Mouse (Mus musculus) liver, postnatal 0 days (tissue): ENCODE measurements around the gene Dctn2. TPM values are rescaled to one million over a fixed set of nuclear protein-coding genes. Genes with fewer than 3 reads are reported as not detected.

Experiments
- ATAC-seq: fragments of 200-750 bp; cut with Nextera tagmentation; 2 replicates; pipeline ENCODE4 v1.8.0; 2017; ENCODE audit warnings: mild to moderate bottlenecking, moderate library complexity
- DNase-seq: peaks from one replicate; pipeline ENCODE4 v3.0.0-alpha.2; 2016
- H3K27ac ChIP-seq: fragments of 300-500 bp; sonication (generic); 2 replicates; pipeline ENCODE4 v1.5.1; 2014; ENCODE audit warnings: antibody characterized with exemption, moderate library complexity, mild to moderate bottlenecking, low read depth
- H3K27me3 ChIP-seq: fragments of 300-500 bp; sonication (generic); 2 replicates; pipeline ENCODE4 v1.6.1; 2014; ENCODE audit warnings: low read length, control low read depth, mixed read lengths; ENCODE audit not compliant: insufficient read depth
- H3K36me3 ChIP-seq: fragments of 300-500 bp; sonication (generic); replicated peaks from 2 replicates; pipeline ENCODE4 v1.6.1; 2014; ENCODE audit warnings: mild to moderate bottlenecking, control low read depth, low read length, moderate library complexity, mixed read lengths; ENCODE audit not compliant: insufficient read depth
- H3K4me1 ChIP-seq: fragments of 300-500 bp; sonication (generic); 2 replicates; pipeline ENCODE4 v1.6.1; 2014; ENCODE audit warnings: antibody characterized with exemption, mild to moderate bottlenecking, control low read depth; ENCODE audit not compliant: insufficient read depth
- H3K4me2 ChIP-seq: fragments of 300-500 bp; sonication (generic); 2 replicates; pipeline ENCODE4 v1.6.1; 2014; ENCODE audit warnings: low read depth, mild to moderate bottlenecking, low read length, moderate library complexity, mixed read lengths
- H3K4me3 ChIP-seq: fragments of 300-500 bp; sonication (generic); 2 replicates; pipeline ENCODE4 v1.5.1; 2014; ENCODE audit warnings: low read depth, low read length
- H3K9ac ChIP-seq: fragments of 300-500 bp; sonication (generic); replicated peaks from 2 replicates; pipeline ENCODE4 v1.6.1; 2014; ENCODE audit warnings: mild to moderate bottlenecking, moderate library complexity
- H3K9me3 ChIP-seq: fragments of 300-500 bp; sonication (generic); 2 replicates; pipeline ENCODE4 v1.6.1; 2016; ENCODE audit warnings: mild to moderate bottlenecking, control low read depth, low read length, mixed read lengths
- CTCF ChIP-seq: sonication (generic); IDR thresholded peaks from 2 replicates; pipeline ENCODE4 v1.5.1; 2016; ENCODE audit warnings: antibody characterized with exemption, low read depth
- EP300 ChIP-seq: IDR thresholded peaks from 2 replicates; pipeline ENCODE4 v1.6.1; 2016; ENCODE audit warnings: antibody characterized with exemption, low read depth, mild to moderate bottlenecking
- WGBS: fragments of 180-500 bp; shearing (Covaris S2); extraction: QIAGEN DNeasy Blood & Tissue Kit; methylation state at CpG from one replicate; pipeline ENCODE4 v1.1.7; 2014; ENCODE audit not compliant: insufficient replicate concordance; 5-methylcytosine and 5-hydroxymethylcytosine counted together
- polyA plus RNA-seq: library from polyadenylated mRNA; unstranded; fragments of >200 nt; fragmentation: Nextera tagmentation; extraction: Ambion mirVana; gene quantifications from 2 replicates; pipeline ENCODE4 v1.2.1, GENCODE M21; 2015

The Dctn2 gene
- polyA plus RNA-seq, 1 experiment from 2014 or later: 65.3 TPM

DNA sequence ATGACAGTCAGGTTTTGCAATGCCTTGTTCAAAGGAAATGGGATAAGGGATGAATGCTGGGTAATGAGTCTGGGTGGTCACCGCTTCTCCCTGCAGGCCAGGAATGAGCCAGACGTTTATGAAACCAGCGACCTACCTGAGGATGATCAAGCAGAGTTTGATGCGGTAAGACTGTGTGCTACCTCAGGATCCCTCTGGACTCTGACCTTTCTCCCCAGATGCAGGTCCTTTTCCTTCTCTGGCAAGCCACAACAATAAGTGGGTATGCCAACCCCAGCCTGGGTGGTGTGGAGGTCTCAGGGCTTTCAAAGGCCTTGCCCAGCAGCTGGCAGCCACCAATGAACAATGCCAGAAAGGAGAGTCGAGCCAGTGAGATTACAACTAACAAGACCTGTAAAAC, 1.1 kb downstream of the Dctn2 start:
- Histone ChIP-seq H3K4me3 (peak overlapping the region; percentile 97), H3K27ac (peak overlapping the region; percentile 31; the same call in 1 of the 2 replicates), H3K9me3 (no peaks in the 10 kb centered on the region), H3K36me3 (peaks cover 29% of the 10 kb centered on the region), H3K9ac (no peak overlapping the region), H3K4me1 (peaks cover 20% of the 10 kb centered on the region), H3K27me3 (peaks cover 15% of the 10 kb centered on the region), H3K4me2 (peak overlapping the region; percentile 89)
- 67% methylated on average over 5 of the region's 5 CpGs for WGBS
- TF ChIP-seq CTCF (no peak), EP300 (no peak)
- no peak for DNase-seq
- ATAC-seq: no peak

DNA sequence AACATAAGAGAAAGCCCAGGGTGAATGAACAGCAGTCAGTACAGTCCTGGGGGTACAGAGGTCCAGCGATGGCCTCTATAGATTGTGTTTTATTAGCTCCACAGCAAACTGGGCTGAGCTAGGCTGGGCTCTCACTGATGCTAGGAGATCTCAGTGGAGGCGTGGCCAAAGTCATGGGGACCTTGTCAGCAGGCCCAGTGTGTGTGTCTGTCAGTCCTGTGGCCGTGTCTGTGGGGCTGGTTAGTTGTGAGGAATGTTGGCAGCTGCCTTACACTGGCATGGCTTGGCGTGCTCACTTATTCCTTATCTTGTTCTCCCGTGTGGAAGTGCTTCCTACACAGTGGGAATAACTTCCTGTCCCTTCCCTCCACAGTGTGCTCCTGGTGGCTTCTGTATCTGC, 2.2 kb downstream of the Dctn2 start:
- Histone ChIP-seq H3K27ac (no peak overlapping the region), H3K9ac (no peak overlapping the region), H3K36me3 (peaks cover 38% of the 10 kb centered on the region), H3K9me3 (no peaks in the 10 kb centered on the region), H3K4me3 (no peak overlapping the region), H3K4me2 (no peak overlapping the region), H3K27me3 (0 out of 2 replicates have a peak, but pooled peaks cover 5% of the 10 kb centered on the region), H3K4me1 (peaks cover 11% of the 10 kb centered on the region)
- DNase-seq (no peak), ATAC-seq (no peak)
- 69% methylated on average over 5 of the region's 5 CpGs for WGBS
- TF ChIP-seq CTCF (no peak), EP300 (no peak)

DNA sequence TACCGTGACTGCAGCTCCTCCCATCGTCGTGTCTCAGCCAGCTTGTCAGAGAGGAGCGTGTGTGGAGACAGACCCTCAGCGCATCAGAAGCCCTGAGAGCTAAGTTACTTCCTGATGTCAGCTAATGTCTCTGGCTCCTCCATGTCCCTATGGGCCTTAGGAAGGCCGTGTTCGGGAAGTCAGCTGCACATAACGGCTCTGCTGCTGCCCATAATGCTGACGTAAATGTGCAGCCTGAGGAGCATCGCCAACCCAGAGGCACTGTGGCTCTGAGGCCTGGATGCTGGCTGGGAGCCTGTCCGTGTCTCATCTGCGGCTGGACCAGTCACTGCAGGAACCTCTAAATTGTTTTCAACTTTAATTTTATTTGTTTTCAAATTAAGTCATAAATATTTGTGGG, 2.9 kb downstream of the Dctn2 start:
- DNase-seq (no peak), ATAC-seq (no peak)
- TF ChIP-seq EP300 (no peak), CTCF (no peak)
- 84% methylated on average over 12 of the region's 12 CpGs for WGBS
- H3K9me3 ChIP-seq: no peaks in the 10 kb centered on the region
- no peak overlapping the region for H3K9ac ChIP-seq
- H3K4me1 ChIP-seq: peaks cover 13% of the 10 kb centered on the region
- H3K36me3 ChIP-seq: peaks cover 39% of the 10 kb centered on the region
- no peak overlapping the region for H3K27ac ChIP-seq
- H3K4me2 ChIP-seq: no peak overlapping the region
- no peaks in the 10 kb centered on the region for H3K27me3 ChIP-seq
- no peak overlapping the region for H3K4me3 ChIP-seq

DNA sequence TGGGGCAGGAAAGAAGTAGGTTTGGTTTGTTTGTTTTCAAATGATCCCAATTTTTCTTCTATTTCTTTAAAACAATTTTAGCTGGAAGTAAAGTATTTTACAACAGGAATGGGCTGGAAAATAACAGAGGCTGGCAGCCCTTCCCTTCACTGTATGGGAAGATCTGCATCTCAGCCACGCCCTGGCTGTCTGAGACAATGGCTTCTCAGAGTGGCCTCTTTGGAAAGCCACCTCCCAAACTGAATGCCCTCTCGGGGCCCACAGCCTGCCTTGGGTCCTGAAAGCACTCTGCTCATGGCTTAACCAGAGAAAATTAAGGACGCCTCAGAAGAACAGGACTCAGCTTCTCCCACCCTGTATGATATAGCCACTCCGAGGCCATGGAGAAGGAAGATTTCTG, 3.7 kb downstream of the Dctn2 start:
- Histone ChIP-seq H3K9ac (no peak overlapping the region), H3K4me1 (peaks cover 16% of the 10 kb centered on the region), H3K4me2 (no peak overlapping the region), H3K36me3 (peaks cover 44% of the 10 kb centered on the region), H3K27me3 (no peaks in the 10 kb centered on the region), H3K9me3 (no peaks in the 10 kb centered on the region), H3K27ac (no peak overlapping the region), H3K4me3 (no peak overlapping the region)
- WGBS: 76% methylated on average over 4 of the region's 4 CpGs
- DNase-seq: no peak
- no peak for ATAC-seq
- TF ChIP-seq CTCF: no peak
- no peak for TF ChIP-seq EP300

DNA sequence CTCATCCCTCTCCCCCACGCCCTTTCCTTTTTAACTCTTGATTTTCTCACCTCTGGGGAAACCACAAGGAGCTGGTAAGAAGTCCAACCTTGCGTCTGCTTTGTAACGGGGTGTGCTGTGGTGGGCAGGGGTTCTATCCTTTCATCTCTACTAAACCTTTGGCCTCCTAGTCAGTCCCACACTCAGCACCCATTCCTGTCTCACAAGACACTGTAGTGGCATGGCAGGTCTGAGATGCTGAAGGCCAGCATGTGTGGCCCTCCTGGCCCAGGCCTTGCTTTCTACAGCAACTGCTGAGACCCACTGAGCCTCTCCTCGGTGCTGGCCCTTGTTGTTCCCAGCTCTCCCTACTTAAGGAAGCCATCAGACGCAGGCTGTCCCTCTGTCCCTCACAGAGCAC, 6.2 kb downstream of the Dctn2 start:
- Histone ChIP-seq H3K9me3 (no peaks in the 10 kb centered on the region), H3K4me3 (no peak overlapping the region)
- TF ChIP-seq CTCF: no peak
- TF ChIP-seq EP300: no peak

DNA sequence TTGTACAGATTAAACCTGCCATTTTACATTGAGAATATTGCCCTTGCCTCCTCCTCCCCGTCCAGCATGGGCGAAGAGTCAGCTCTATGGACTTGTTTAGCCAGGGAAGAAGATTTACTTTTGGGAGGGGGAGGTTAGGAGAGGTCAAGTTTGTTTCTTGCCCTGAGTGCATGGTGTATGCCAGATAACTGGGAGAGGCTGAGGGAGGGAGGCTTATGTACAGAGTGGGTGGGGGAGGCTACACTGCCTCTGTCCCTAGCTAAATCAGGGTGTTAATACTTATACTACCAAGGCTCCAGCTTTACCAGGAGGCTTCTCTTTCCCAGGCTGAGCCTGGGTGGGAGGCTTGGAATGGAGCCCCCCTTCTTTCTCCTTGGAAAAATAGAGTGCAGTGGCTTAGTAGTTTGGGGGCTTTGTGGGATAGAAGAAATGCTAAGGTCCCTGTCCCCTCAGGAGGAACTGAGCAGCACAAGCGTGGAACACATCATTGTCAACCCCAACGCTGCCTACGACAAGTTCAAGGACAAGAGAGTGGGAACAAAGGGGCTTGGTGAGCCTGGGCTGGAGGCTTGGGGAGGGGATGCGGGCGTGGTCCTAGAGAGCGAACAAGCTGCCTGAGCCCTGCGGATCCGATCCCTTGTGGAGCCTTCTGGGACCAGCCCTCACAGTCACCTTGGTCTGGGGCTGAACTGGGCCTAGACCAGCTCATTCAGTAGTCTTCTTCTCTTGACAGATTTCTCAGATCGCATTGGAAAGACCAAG, 8.3 kb downstream of the Dctn2 start:
- H3K27ac ChIP-seq: no peak overlapping the region
- no peak overlapping the region for H3K4me3 ChIP-seq
- H3K36me3 ChIP-seq: peaks cover 74% of the 10 kb centered on the region
- H3K9ac ChIP-seq: no peak overlapping the region
- no peak overlapping the region for H3K4me2 ChIP-seq
- H3K27me3 ChIP-seq: no peaks in the 10 kb centered on the region
- peaks cover 5% of the 10 kb centered on the region; the same call in 1 of the 2 replicates for H3K4me1 ChIP-seq
- no peak for TF ChIP-seq EP300
- TF ChIP-seq CTCF: no peak
- ATAC-seq: no peak
- no peak for DNase-seq
- H3K9me3 ChIP-seq: no peaks in the 10 kb centered on the region
- 89% methylated on average over 11 of the region's 11 CpGs for WGBS

More for the DNA sequence above, 6.2 kb downstream of the Dctn2 start:
- Histone ChIP-seq H3K36me3 (peaks cover 66% of the 10 kb centered on the region), H3K27me3 (no peaks in the 10 kb centered on the region), H3K4me1 (peaks cover 7% of the 10 kb centered on the region), H3K4me2 (no peak overlapping the region), H3K27ac (no peak overlapping the region), H3K9ac (no peak overlapping the region)
- ATAC-seq (no peak), DNase-seq (no peak)
- 92% methylated on average over 5 of the region's 5 CpGs for WGBS
